Mouse (Mus musculus): Measurements from ENCODE around the gene Cyb5r4.

DNA sequence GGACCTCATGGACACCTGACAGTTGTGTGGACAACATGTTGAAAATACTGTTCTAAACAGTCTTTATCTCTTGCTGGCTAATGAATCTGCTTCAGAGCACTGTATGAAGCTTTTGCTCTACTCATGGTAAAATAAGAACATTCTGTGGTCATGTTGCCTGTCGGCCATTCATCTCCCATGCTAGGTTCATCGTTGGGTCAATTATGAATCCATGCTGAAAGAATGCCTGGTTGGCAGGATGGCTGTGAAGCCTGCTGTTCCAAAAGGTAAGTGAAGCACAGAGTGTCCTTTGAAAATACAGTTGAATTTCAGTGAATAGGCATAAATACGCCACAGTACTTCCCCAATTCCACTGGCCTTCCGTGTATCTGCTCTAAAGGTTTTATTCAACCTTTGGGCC lies 10.4 kb downstream of the Cyb5r4 start:
- no peak for TF ChIP-seq CTCF (conservative IDR thresholded peaks at IDR 0.05 in 1 of 2, IDR thresholded peaks at IDR 0.05 in 1 of 2; ENCODE audit: low read depth in 2 of 2, low read length in 2 of 2)
- TF ChIP-seq ZMIZ1 (IDR thresholded peaks at IDR 0.05; ENCODE audit: low read depth, low read length): no peak
- TF ChIP-seq ZKSCAN1 (IDR thresholded peaks at IDR 0.05; ENCODE audit: borderline replicate concordance, low read depth, low read length): no peak
- TF ChIP-seq ETS1 (conservative IDR thresholded peaks at IDR 0.05; ENCODE audit: low read depth, low read length): no peak
- TF ChIP-seq SIN3A (IDR thresholded peaks at IDR 0.05; ENCODE audit: low read length): no peak
- TF ChIP-seq CHD2 (IDR thresholded peaks at IDR 0.05; ENCODE audit: low read length): no peak
- TF ChIP-seq HCFC1 (IDR thresholded peaks at IDR 0.05; ENCODE audit: low read depth, low read length): no peak
- no peak for TF ChIP-seq POLR2A (IDR thresholded peaks at IDR 0.05; ENCODE audit: low read depth, low read length)
